Mouse (Mus musculus) layer of hippocampus, postnatal 25 days (tissue): ENCODE results near the gene Pde4dip. TPM values are rescaled to one million over a fixed set of nuclear protein-coding genes. Genes with fewer than 3 reads are reported as not detected.
A peak's percentile ranks its signal among the peaks of the same experiment; 100 is the strongest.

Experiments used
- DNase-seq, 2 experiments: peaks; one replicate each; pipeline ENCODE4 v3.0.0; 2022; ENCODE audit warnings: mixed read lengths in 2 of 2, low spot score in 1 of 2; ENCODE audit errors: extremely low spot score in 1 of 2
- microRNA-seq, 2 experiments: library from miRNA; unstranded; fragments of <30 nt; microRNA quantifications; one replicate each; pipeline ENCODE4 v1.2.0; 2021
- total RNA-seq, 2 experiments: library from RNA; stranded (reverse); gene quantifications; 2 replicates each; pipeline ENCODE4 v1.2.3; 2021

Pde4dip gene
- total RNA-seq, 2 experiments from 2014 or later: 219 to 249 TPM

DNA sequence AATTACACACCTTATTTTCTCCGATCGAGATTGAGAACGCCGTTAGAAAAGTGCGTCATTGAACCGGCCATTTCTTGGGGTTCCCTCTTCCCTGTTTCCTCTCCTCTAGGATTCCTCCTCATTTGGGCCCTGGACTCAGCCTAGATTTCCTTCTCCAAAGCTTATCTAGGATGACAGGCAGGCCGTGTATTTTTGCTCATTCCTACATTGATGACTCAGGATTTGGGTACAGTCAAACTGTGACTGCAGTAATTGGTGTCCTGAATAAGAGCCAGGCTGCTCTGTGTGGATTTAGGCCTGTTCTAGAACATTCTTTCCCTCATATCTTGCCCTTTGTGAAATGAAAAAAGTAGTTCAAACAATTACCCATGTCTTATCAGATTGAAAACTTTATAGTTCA, 228.8 kb downstream of the Pde4dip start:
- no peak for DNase-seq

DNA sequence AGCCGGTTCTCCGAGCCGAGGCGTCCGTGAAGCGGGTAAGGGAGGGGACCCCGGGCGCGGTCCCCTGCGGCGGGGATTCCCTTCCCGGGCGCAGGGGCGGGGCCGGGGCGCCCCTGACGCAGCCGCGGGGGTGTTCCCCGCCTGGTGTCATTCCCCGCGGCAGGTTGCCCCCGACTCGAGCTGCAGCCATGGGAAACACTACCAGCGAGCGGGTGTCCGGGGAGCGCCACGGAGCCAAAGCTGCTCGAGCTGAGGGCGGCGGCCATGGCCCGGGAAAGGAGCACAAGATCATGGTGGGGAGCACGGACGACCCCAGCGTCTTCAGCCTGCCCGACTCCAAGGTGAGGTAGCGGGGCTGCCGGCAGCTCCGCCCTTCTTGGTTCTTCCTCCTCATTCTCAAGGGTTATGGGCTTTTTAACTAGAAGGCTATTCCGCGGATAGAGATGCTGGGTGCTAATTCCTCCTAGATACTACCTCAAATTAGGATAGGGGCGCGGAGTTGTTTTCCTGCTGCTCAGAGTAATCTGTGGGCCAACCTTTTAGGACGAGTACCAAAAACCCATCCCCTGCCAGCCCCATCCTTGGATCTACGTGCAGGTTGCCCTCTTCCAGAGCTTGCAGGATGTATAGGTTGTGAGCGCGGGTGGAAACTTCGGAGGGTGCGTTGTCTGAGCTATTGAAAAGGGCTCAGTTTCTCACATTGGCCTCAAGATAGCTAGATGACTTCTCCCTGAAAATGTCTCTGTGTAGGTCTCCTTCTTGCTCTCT, 229.9 kb downstream of the Pde4dip start:
- DNase-seq: peak in 1 of 2 experiments; percentile 60

DNA sequence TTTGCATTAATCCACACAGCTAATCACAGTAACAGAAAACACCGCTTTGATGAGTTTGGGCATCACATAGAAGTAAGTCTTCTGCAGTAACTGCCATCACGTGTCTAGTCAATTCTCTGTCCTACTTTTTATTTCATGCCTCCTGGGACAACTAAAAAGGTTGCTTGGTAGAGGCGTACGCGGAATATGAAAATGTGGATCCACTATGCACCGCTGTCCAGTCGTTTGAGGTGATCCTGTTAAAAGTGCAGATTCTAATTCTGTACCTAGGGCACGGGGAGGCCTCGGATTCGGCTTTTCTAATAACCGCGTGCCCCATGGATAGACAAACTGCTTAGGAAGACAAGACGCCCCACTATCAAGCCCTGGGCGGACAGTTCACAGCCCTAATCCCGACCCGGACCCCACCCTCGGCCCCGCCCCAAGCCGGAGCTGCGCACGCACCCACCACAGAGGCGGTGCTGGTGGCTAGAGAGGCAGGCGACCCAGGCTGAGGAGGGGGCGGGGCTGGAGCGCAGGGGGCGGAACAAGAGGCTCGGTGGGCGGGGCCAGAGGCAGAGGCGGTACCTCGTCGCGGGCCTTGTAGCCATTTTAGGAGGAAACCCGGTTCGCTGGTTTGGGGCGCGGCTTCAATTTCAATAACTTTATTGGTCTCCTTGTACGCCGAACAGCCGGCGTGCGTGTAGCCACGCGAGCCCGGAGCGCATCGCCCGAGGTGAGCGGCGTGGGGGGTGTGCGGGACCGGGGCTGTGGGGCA, 230.7 kb downstream of the Pde4dip start, which contains the start of gene Prkab2:
Gene Prkab2 (plus strand): TSS at position 539 of the 757 bp plus-strand sequence.
- peak; percentile 97 to 99 for DNase-seq

DNA sequence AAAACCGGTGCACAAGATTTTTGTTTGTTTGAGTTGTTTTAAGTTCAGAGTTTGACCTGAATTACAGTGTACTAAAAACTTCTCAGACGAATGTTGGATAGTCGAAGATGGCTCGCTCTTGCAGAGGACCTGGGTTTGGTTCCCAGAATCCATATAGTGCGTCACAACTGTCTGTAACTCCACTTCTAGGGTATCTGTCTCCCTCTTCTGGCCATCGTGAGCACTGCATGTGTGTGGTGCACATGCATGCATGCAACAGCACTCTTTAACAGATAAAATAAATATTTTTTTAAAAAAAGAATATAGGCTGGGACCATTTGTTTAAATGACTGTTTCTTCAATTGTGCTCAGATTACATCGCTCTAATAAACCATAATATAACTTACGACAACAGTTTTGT, 233.6 kb downstream of the Pde4dip start:
- DNase-seq: no peak

DNA sequence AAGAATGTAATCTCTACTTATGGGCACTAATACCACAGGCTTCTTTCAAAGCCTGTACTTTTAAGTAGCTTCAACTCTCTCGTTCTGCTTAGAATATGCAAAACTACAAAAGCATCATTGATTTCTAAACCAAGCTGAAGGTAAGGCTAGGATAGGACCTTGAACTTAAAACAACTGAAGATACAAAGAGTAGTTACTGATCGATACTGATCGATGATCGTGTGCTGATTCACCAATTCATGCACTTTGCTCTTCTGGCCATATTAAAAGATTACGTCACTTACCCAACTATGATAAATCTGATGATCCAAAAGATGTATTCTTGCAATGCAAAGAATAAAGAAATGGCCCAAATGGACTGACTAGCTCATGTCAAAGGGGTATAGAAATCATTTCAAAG, 234.7 kb downstream of the Pde4dip start:
- DNase-seq: no peak

DNA sequence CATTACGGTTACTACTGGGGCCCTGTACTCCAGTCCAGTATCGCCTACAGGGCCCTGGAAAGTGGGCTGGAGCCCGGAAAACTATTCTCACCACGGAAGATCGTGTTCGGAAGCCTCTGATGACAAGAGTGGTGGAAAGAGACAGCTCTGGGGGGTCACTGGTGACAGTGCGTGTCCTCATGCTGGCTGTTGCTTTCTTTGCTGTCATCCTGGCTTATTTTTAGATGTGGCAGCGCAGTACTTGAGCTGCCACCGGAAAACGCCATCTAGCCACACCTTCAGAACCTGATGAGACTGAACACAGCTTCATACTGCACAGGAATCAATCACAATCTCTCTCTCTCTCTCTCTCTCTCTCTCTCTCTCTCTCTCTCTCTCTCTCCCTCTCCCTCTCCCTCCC, 236.9 kb downstream of the Pde4dip start:
- no peak for DNase-seq

DNA sequence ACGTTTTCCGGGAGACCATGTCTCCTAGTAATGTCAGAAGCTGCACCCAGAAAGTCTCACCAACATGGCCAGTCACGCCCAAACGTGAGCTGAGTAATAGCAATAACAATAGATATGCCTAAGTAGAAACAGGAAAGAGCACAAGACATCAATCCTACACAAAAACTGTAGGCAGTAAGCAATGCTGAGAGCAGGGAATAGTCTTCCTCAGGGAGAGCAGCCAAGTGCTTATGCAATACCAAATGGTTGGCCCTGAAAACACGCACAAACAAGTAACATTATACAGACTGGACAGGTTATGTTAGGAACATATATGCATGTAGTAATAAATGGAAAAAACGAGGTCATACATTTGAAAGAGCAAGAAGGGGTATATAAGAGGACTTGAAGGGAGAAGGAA, 239.0 kb downstream of the Pde4dip start:
- DNase-seq: no peak

DNA sequence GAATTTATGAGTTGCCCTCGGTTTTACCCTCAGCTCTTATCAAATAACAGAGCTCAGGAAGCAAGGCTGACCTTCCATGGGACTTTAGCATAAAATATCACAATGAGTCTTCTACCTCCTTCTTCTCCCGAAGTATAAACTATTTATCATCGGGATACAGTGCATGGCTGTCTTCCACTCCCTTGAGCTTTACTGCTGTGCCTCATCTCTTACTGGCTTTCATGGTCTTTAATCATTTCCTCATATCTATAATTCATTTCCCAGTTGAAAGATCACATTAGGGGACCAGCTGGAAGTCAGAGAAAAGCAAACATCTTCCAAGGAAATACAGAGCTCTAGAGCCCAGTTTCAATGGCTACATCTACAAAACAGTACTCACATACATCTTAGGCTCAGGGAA, 239.5 kb downstream of the Pde4dip start:
- DNase-seq: no peak

DNA sequence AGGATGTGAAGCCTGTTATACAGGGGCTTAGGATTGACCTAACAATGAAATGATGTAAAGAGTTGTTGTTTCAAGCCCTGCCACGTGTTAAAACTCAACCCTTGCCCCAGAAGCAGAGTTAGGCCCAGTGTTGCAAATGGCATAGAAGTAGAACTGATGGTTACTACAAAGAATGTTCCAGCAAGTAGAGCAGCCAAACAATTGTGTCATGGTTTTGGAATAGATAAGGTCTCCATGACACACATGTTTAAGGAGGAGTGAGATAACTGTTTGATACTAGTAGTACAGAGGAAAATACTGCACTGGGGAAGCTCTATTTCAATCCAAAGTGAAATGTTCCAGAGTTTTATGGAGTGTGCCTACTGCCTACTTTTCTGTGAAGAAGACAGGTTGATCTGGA, 240.0 kb downstream of the Pde4dip start:
- no peak for DNase-seq

DNA sequence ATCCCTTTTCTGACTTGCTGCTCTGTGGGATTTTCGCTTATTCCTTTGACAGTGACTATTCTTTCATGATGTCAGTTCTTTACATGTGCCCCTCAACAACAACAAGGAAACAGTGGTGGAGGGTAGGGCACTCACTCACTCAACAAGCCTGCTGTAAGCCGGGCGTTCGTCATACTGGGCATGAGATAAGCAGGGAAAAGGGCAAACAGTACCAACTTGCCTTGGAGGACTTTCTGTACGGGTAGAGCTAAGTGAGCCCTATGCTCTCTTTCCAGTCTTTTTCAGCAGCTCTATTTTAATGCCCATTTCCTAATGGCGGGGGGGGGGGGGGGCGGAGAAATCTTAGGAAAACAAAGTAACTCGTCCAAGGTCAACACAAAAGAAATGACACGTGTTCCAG, 246.5 kb downstream of the Pde4dip start:
- DNase-seq: no peak

DNA sequence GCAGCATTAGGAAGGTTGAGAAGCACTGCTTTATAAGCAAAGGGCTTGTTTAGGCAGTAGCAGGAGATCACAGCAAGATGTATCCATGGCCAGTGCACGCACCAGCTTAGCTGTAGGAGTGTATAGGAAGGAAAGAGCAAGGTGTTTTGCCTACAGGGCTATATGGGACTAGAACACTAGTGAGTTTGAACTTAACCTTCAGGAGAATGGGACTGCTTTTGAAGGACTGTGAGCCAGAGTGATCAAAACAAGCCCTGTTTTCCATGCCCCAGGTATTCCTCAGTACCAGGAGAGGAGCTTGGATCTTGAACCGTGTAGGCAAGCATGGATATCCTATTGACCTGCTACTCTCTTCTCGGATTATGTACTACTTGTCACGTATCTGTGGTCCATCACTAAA, 247.1 kb downstream of the Pde4dip start:
- DNase-seq: no peak

Small RNA genes lying within 50 kb of the gene (microRNA-seq; reads per million reads assigned to microRNA genes)
- gene Mir7225: 0 reads per million in 2 experiments

Other genes starting within 250 kb of the Pde4dip start
- 10 to 100 TPM; 31.1 to 35.3 TPM for gene Prkab2, start 230.5 kb downstream of the Pde4dip start, total RNA-seq
- gene Gm17651, start 214.0 kb downstream of the Pde4dip start, total RNA-seq: not detected
- gene Sec22b, start 12.5 kb upstream of the Pde4dip start, total RNA-seq: 10 to 100 TPM; 67.9 to 81.1 TPM
- 10 to 100 TPM; 20.2 to 24.7 TPM for gene Notch2, start 124.8 kb upstream of the Pde4dip start, total RNA-seq